Mouse (Mus musculus) limb, embryonic 11.5 days (tissue): Measurements from ENCODE around the gene Tnni3k. TPM values are rescaled to one million over a fixed set of nuclear protein-coding genes. Genes with fewer than 3 reads are reported as not detected.

Experiments
- ATAC-seq: fragments of 200-750 bp; cut with Nextera tagmentation; 2 replicates; pipeline ENCODE4 v1.8.0; 2017; ENCODE audit warnings: low read depth; ENCODE audit not compliant: insufficient number of reproducible peaks, low FRiP score, low TSS enrichment
- DNase-seq: peaks from one replicate; pipeline ENCODE4 v3.0.0-alpha.2; 2015; ENCODE audit warnings: low spot score
- H3K27ac ChIP-seq: fragments of 300-500 bp; sonication (generic); replicated peaks from 2 replicates; pipeline ENCODE4 v1.5.1; 2014; ENCODE audit warnings: low read depth, mild to moderate bottlenecking, low read length
- H3K27me3 ChIP-seq: fragments of 300-500 bp; sonication (generic); 2 replicates; pipeline ENCODE4 v1.6.1; 2014; ENCODE audit warnings: mild to moderate bottlenecking, low read length, mixed read lengths; ENCODE audit not compliant: control insufficient read depth, insufficient read depth
- H3K36me3 ChIP-seq: fragments of 300-500 bp; sonication (generic); 2 replicates; pipeline ENCODE4 v1.6.1; 2014; ENCODE audit warnings: mild to moderate bottlenecking, low read length, moderate library complexity, mixed read lengths; ENCODE audit not compliant: control insufficient read depth, insufficient read depth
- H3K4me1 ChIP-seq: fragments of 300-500 bp; sonication (generic); 2 replicates; pipeline ENCODE4 v1.6.1; 2014; ENCODE audit warnings: low read length, mixed read lengths; ENCODE audit not compliant: control insufficient read depth, insufficient read depth
- H3K4me2 ChIP-seq: fragments of 300-500 bp; sonication (generic); 2 replicates; pipeline ENCODE4 v1.6.1; 2014; ENCODE audit warnings: low read depth, mild to moderate bottlenecking, moderate library complexity; ENCODE audit not compliant: severe bottlenecking
- H3K4me3 ChIP-seq: fragments of 300-500 bp; sonication (generic); 2 replicates; pipeline ENCODE4 v1.5.1; 2014; ENCODE audit warnings: low read depth, low read length
- H3K9ac ChIP-seq: fragments of 300-500 bp; sonication (generic); 2 replicates; pipeline ENCODE4 v1.6.1; 2014; ENCODE audit warnings: mild to moderate bottlenecking, low read length
- H3K9me3 ChIP-seq: fragments of 300-500 bp; sonication (generic); 2 replicates; pipeline ENCODE4 v1.6.1; 2016; ENCODE audit warnings: low read length; ENCODE audit not compliant: control insufficient read depth
- WGBS: fragments of 180-500 bp; shearing (Covaris S2); extraction: QIAGEN DNeasy Blood & Tissue Kit; methylation state at CpG from one replicate; pipeline ENCODE4 v1.1.7; 2014; 5-methylcytosine and 5-hydroxymethylcytosine counted together
- polyA plus RNA-seq: library from polyadenylated mRNA; unstranded; fragments of >200 nt; fragmentation: Nextera tagmentation; extraction: Ambion mirVana; gene quantifications from 2 replicates; pipeline ENCODE4 v1.2.1, GENCODE M21; 2014

Tnni3k gene
- polyA plus RNA-seq, 1 experiment from 2014 or later, result not detected

GRCm38 (mm10) chr3:154763374-154763773, 291.8 kb downstream of the Tnni3k start:
- 59% methylated on average over 9 of the region's 9 CpGs for WGBS
- Histone ChIP-seq H3K9ac (no peak overlapping the region), H3K4me1 (no peaks in the 10 kb centered on the region), H3K36me3 (no peaks in the 10 kb centered on the region), H3K9me3 (no peaks in the 10 kb centered on the region), H3K27ac (no peak overlapping the region), H3K4me2 (no peak overlapping the region), H3K27me3 (no peaks in the 10 kb centered on the region), H3K4me3 (no peak overlapping the region)
- no peak for ATAC-seq
- no peak for DNase-seq

GRCm38 (mm10) chr3:154761108-154761507, 294.1 kb downstream of the Tnni3k start:
- WGBS, result 85% methylated on average over 3 of the region's 3 CpGs
- no peak for ATAC-seq

GRCm38 (mm10) chr3:154758089-154758488, 297.1 kb downstream of the Tnni3k start:
- Histone ChIP-seq H3K27me3 (no peaks in the 10 kb centered on the region), H3K27ac (no peak overlapping the region), H3K4me1 (no peaks in the 10 kb centered on the region), H3K9ac (no peak overlapping the region), H3K36me3 (no peaks in the 10 kb centered on the region), H3K9me3 (no peaks in the 10 kb centered on the region), H3K4me3 (no peak overlapping the region), H3K4me2 (no peak overlapping the region)
- WGBS, result 65% methylated on average over 3 of the region's 3 CpGs
- ATAC-seq (no peak; the same call in 1 of the 2 replicates), DNase-seq (no peak)

More at GRCm38 (mm10) chr3:154761108-154761507, 294.1 kb downstream of the Tnni3k start:
- no peak for DNase-seq
- H3K9ac ChIP-seq, result no peak overlapping the region
- H3K4me3 ChIP-seq, result no peak overlapping the region
- no peak overlapping the region for H3K27ac ChIP-seq
- no peaks in the 10 kb centered on the region for H3K9me3 ChIP-seq
- no peaks in the 10 kb centered on the region for H3K27me3 ChIP-seq
- H3K4me2 ChIP-seq, result no peak overlapping the region
- H3K36me3 ChIP-seq, result no peaks in the 10 kb centered on the region
- H3K4me1 ChIP-seq, result no peaks in the 10 kb centered on the region

- H3K9ac ChIP-seq, result no peak overlapping the region
- no peak overlapping the region for H3K27ac ChIP-seq
- no peaks in the 10 kb centered on the region for H3K9me3 ChIP-seq
- no peaks in the 10 kb centered on the region for H3K27me3 ChIP-seq
- no peak overlapping the region for H3K4me3 ChIP-seq
- ATAC-seq (no peak), DNase-seq (no peak)
- no peaks in the 10 kb centered on the region for H3K4me1 ChIP-seq
- H3K36me3 ChIP-seq, result no peaks in the 10 kb centered on the region
- 95% methylated on average over 3 of the region's 3 CpGs for WGBS
- no peak overlapping the region for H3K4me2 ChIP-seq
These were observed 300.0 kb downstream of the Tnni3k start for GRCm38 (mm10) chr3:154755225-154755624.

DNA sequence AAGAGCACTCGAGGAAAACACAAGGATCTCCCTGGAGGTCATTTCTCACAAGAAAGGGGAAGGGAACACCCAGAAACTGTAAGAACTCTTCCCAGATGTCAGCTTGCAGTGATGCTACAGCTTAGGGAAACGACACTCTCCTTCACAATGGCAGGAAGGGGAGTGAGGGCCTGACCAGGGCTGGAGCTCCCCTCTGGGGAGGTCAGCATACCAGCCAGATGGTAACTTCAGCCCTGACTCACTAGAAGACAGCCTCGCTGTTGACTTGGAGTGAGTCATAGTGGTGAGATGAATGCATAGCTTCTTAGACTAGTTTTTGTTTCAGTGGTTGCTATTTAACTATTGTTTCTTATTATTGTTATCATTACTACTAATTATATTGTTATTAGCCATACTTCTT, 300.7 kb downstream of the Tnni3k start:
- WGBS, result 47% methylated on average over 3 of the region's 3 CpGs
- no peaks in the 10 kb centered on the region for H3K4me1 ChIP-seq
- no peak overlapping the region for H3K4me2 ChIP-seq
- no peaks in the 10 kb centered on the region for H3K27me3 ChIP-seq
- no peak overlapping the region for H3K4me3 ChIP-seq
- no peak for ATAC-seq
- no peaks in the 10 kb centered on the region for H3K9me3 ChIP-seq
- no peak for DNase-seq
- H3K9ac ChIP-seq, result no peak overlapping the region
- H3K36me3 ChIP-seq, result no peaks in the 10 kb centered on the region
- no peak overlapping the region for H3K27ac ChIP-seq

- WGBS, result 92% methylated on average over 2 of the region's 2 CpGs
- no peak for DNase-seq
- no peak for ATAC-seq
These were observed 310.9 kb downstream of the Tnni3k start for GRCm38 (mm10) chr3:154744317-154744716.

GRCm38 (mm10) chr3:154742927-154743326, 312.3 kb downstream of the Tnni3k start:
- Histone ChIP-seq H3K27ac (no peak overlapping the region), H3K4me2 (no peak overlapping the region), H3K9me3 (no peaks in the 10 kb centered on the region), H3K27me3 (no peaks in the 10 kb centered on the region), H3K9ac (no peak overlapping the region), H3K36me3 (no peaks in the 10 kb centered on the region), H3K4me1 (no peaks in the 10 kb centered on the region), H3K4me3 (no peak overlapping the region)
- no peak for ATAC-seq
- WGBS, result 70% methylated on average over 5 of the region's 5 CpGs
- no peak for DNase-seq

More at GRCm38 (mm10) chr3:154744317-154744716, 310.9 kb downstream of the Tnni3k start:
- H3K27me3 ChIP-seq, result no peaks in the 10 kb centered on the region
- no peaks in the 10 kb centered on the region for H3K4me1 ChIP-seq
- no peaks in the 10 kb centered on the region for H3K36me3 ChIP-seq
- H3K4me3 ChIP-seq, result no peak overlapping the region
- H3K4me2 ChIP-seq, result no peak overlapping the region
- no peak overlapping the region for H3K9ac ChIP-seq
- H3K9me3 ChIP-seq, result no peaks in the 10 kb centered on the region
- no peak overlapping the region for H3K27ac ChIP-seq

DNA sequence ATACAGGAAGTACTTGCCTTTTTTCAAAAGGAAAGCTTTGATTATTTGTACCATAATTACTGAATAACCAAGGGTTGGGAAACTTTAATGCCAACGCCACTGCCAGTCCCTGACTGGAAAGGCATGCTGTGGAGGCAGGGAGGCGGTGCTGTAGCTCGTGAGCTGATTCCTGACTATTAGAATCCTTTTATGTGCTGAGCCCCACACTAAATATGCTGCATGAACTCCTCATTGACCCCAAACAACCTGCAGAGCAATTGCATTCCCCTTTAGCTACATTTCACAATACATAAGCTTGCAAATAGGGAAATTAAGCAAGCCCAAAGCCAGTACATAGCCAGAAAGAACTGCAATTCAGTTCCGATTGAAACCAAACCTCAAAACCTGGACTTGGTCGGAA, 313.7 kb downstream of the Tnni3k start:
- Histone ChIP-seq H3K27ac (no peak overlapping the region), H3K27me3 (no peaks in the 10 kb centered on the region), H3K36me3 (no peaks in the 10 kb centered on the region), H3K4me3 (no peak overlapping the region), H3K4me2 (no peak overlapping the region), H3K4me1 (no peaks in the 10 kb centered on the region), H3K9ac (no peak overlapping the region), H3K9me3 (no peaks in the 10 kb centered on the region)
- 68% methylated on average over 5 of the region's 5 CpGs for WGBS
- no peak for ATAC-seq
- DNase-seq, result no peak
